Mouse (Mus musculus): ENCODE measurements at regions not wholly inside any gene's neighbourhood (a gene's known extent, or its start where the extent isn't known, plus 50 kb on each side); places are given as distances from the start of the nearest gene placed in this dataset.

GRCm38 (mm10) chr14:101304487-101305032, 104.4 kb upstream of the Prr30 start:
- Histone ChIP-seq H3K79me3 (ENCODE audit: low read depth) (no peaks in the 10 kb centered on the region), H3K36me3 (ENCODE audit: control insufficient read depth, insufficient read depth) (no peaks in the 10 kb centered on the region), H3K27me3 (ENCODE audit: control insufficient read depth, insufficient read depth, insufficient read length) (no peaks in the 10 kb centered on the region), H3K79me2 (ENCODE audit: control insufficient read depth, insufficient read depth) (no peaks in the 10 kb centered on the region), H3K4me3 (ENCODE audit: insufficient read depth, poor library complexity, severe bottlenecking) (no peak overlapping the region), H3ac (ENCODE audit: control insufficient read depth, insufficient read length, low read depth) (no peak overlapping the region)
- TF ChIP-seq MYOG (IDR thresholded peaks at IDR 0.05; ENCODE audit: control insufficient read depth, extremely low read depth, insufficient read length) (no peak), CTCF (IDR thresholded peaks at IDR 0.05; ENCODE audit: control insufficient read depth, insufficient read depth, insufficient read length) (no peak), FOSL1 (IDR thresholded peaks at IDR 0.05; ENCODE audit: insufficient read depth, low read length, poor library complexity, severe bottlenecking) (no peak), USF1 (IDR thresholded peaks at IDR 0.05; ENCODE audit: low read depth) (no peak), MAX (IDR thresholded peaks at IDR 0.05) (no peak), MYOD1 (IDR thresholded peaks at IDR 0.05; ENCODE audit: control insufficient read depth, insufficient read length, low read depth) (no peak), CEBPB (IDR thresholded peaks at IDR 0.05; ENCODE audit: low read depth) (no peak)

- TF ChIP-seq CEBPB (IDR thresholded peaks at IDR 0.05; ENCODE audit: low read depth) (no peak), CTCF (IDR thresholded peaks at IDR 0.05; ENCODE audit: control insufficient read depth, insufficient read depth, insufficient read length) (no peak), FOSL1 (IDR thresholded peaks at IDR 0.05; ENCODE audit: insufficient read depth, low read length, poor library complexity, severe bottlenecking) (no peak)
- no peaks in the 10 kb centered on the region for H3K79me3 ChIP-seq (ENCODE audit: low read depth)
- H3ac ChIP-seq (ENCODE audit: control insufficient read depth, insufficient read length, low read depth): no peak overlapping the region
- no peaks in the 10 kb centered on the region for H3K79me2 ChIP-seq (ENCODE audit: control insufficient read depth, insufficient read depth)
- no peaks in the 10 kb centered on the region for H3K27me3 ChIP-seq (ENCODE audit: control insufficient read depth, insufficient read depth, insufficient read length)
- H3K4me3 ChIP-seq (ENCODE audit: insufficient read depth, poor library complexity, severe bottlenecking): no peak overlapping the region
- H3K36me3 ChIP-seq (ENCODE audit: control insufficient read depth, insufficient read depth): no peaks in the 10 kb centered on the region
Observed at GRCm38 (mm10) chr14:101297841-101298240, 97.7 kb upstream of the Prr30 start.

- no peaks in the 10 kb centered on the region for H3K79me2 ChIP-seq (ENCODE audit: control insufficient read depth, insufficient read depth)
- no peaks in the 10 kb centered on the region for H3K79me3 ChIP-seq (ENCODE audit: low read depth)
- no peaks in the 10 kb centered on the region for H3K36me3 ChIP-seq (ENCODE audit: control insufficient read depth, insufficient read depth)
- TF ChIP-seq CEBPB (IDR thresholded peaks at IDR 0.05; ENCODE audit: low read depth): no peak
- no peak for TF ChIP-seq FOSL1 (IDR thresholded peaks at IDR 0.05; ENCODE audit: insufficient read depth, low read length, poor library complexity, severe bottlenecking)
- TF ChIP-seq MYOD1 (IDR thresholded peaks at IDR 0.05; ENCODE audit: control insufficient read depth, insufficient read length, low read depth): no peak
- TF ChIP-seq MAX (IDR thresholded peaks at IDR 0.05): no peak
- no peak for TF ChIP-seq USF1 (IDR thresholded peaks at IDR 0.05; ENCODE audit: low read depth)
- no peak for TF ChIP-seq MYOG (IDR thresholded peaks at IDR 0.05; ENCODE audit: control insufficient read depth, extremely low read depth, insufficient read length)
- TF ChIP-seq CTCF (IDR thresholded peaks at IDR 0.05; ENCODE audit: control insufficient read depth, insufficient read depth, insufficient read length): no peak
- no peaks in the 10 kb centered on the region for H3K27me3 ChIP-seq (ENCODE audit: control insufficient read depth, insufficient read depth, insufficient read length)
- H3K4me3 ChIP-seq (ENCODE audit: insufficient read depth, poor library complexity, severe bottlenecking): no peak overlapping the region
- no peak overlapping the region for H3ac ChIP-seq (ENCODE audit: control insufficient read depth, insufficient read length, low read depth)
Observed at GRCm38 (mm10) chr14:101294693-101295092, 94.6 kb upstream of the Prr30 start.

DNA sequence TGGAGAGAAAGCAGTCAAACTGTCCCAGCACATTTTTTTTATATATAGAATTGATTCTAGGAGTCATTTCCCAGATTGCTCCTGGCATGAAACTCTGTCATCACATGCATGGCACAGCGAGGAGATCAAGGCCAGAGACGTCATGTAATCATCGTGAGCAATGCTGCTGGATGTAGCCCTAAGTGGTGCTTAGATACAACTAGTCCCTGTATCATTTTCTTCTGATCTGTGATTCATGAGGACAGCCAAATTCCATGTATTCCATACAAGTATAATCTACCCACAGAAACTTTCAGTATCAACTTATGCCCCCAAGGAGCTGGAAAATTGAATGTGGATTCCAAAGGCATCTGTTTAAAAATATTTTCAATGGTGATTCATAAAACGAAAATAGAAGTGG, 87.6 kb upstream of the Prr30 start:
- no peak overlapping the region for H3ac ChIP-seq (ENCODE audit: control insufficient read depth, insufficient read length, low read depth)
- no peaks in the 10 kb centered on the region for H3K27me3 ChIP-seq (ENCODE audit: control insufficient read depth, insufficient read depth, insufficient read length)
- no peaks in the 10 kb centered on the region for H3K36me3 ChIP-seq (ENCODE audit: control insufficient read depth, insufficient read depth)
- no peaks in the 10 kb centered on the region for H3K79me3 ChIP-seq (ENCODE audit: low read depth)
- TF ChIP-seq MYOD1 (IDR thresholded peaks at IDR 0.05; ENCODE audit: control insufficient read depth, insufficient read length, low read depth) (no peak), MAX (IDR thresholded peaks at IDR 0.05) (no peak), CEBPB (IDR thresholded peaks at IDR 0.05; ENCODE audit: low read depth) (no peak), USF1 (IDR thresholded peaks at IDR 0.05; ENCODE audit: low read depth) (no peak), MYOG (IDR thresholded peaks at IDR 0.05; ENCODE audit: control insufficient read depth, extremely low read depth, insufficient read length) (no peak), CTCF (IDR thresholded peaks at IDR 0.05; ENCODE audit: control insufficient read depth, insufficient read depth, insufficient read length) (no peak), FOSL1 (IDR thresholded peaks at IDR 0.05; ENCODE audit: insufficient read depth, low read length, poor library complexity, severe bottlenecking) (no peak)
- H3K4me3 ChIP-seq (ENCODE audit: insufficient read depth, poor library complexity, severe bottlenecking): no peak overlapping the region
- H3K79me2 ChIP-seq (ENCODE audit: control insufficient read depth, insufficient read depth): no peaks in the 10 kb centered on the region

- no peaks in the 10 kb centered on the region for H3K27me3 ChIP-seq (ENCODE audit: control insufficient read depth, insufficient read depth, insufficient read length)
- no peak for TF ChIP-seq CEBPB (IDR thresholded peaks at IDR 0.05; ENCODE audit: low read depth)
- no peak for TF ChIP-seq MYOD1 (IDR thresholded peaks at IDR 0.05; ENCODE audit: control insufficient read depth, insufficient read length, low read depth)
- no peak for TF ChIP-seq MYOG (IDR thresholded peaks at IDR 0.05; ENCODE audit: control insufficient read depth, extremely low read depth, insufficient read length)
- no peak for TF ChIP-seq FOSL1 (IDR thresholded peaks at IDR 0.05; ENCODE audit: insufficient read depth, low read length, poor library complexity, severe bottlenecking)
- no peaks in the 10 kb centered on the region for H3K36me3 ChIP-seq (ENCODE audit: control insufficient read depth, insufficient read depth)
- no peak overlapping the region for H3K4me3 ChIP-seq (ENCODE audit: insufficient read depth, poor library complexity, severe bottlenecking)
- H3K79me2 ChIP-seq (ENCODE audit: control insufficient read depth, insufficient read depth): no peaks in the 10 kb centered on the region
- H3ac ChIP-seq (ENCODE audit: control insufficient read depth, insufficient read length, low read depth): no peak overlapping the region
- H3K79me3 ChIP-seq (ENCODE audit: low read depth): no peaks in the 10 kb centered on the region
Observed at GRCm38 (mm10) chr14:101269048-101269789, 69.1 kb upstream of the Prr30 start.

DNA sequence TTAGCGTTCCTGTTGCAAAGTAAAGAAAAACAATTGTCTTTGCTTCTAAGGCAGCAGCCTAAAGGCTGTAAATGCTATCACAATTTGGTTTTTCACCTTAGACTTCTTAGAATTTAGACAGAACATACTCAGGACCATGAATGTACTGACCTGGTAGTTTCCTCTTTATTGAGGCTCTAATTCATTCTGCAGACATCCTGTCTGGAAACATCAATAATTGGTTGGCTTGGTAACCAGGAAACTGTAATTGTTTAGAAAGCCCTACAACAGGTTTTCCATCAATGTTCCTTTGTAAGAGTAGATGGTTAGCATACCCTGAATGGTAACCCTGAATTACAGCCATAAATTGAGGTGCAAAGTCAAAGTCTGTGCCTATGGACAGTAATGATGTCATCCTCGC, 67.4 kb upstream of the Prr30 start:
- no peaks in the 10 kb centered on the region for H3K79me3 ChIP-seq (ENCODE audit: low read depth)
- no peak overlapping the region for H3ac ChIP-seq (ENCODE audit: control insufficient read depth, insufficient read length, low read depth)
- no peaks in the 10 kb centered on the region for H3K27me3 ChIP-seq (ENCODE audit: control insufficient read depth, insufficient read depth, insufficient read length)
- no peak overlapping the region for H3K4me3 ChIP-seq (ENCODE audit: insufficient read depth, poor library complexity, severe bottlenecking)
- TF ChIP-seq CTCF (IDR thresholded peaks at IDR 0.05; ENCODE audit: control insufficient read depth, insufficient read depth, insufficient read length) (no peak), CEBPB (IDR thresholded peaks at IDR 0.05; ENCODE audit: low read depth) (no peak), USF1 (IDR thresholded peaks at IDR 0.05; ENCODE audit: low read depth) (no peak), MYOD1 (IDR thresholded peaks at IDR 0.05; ENCODE audit: control insufficient read depth, insufficient read length, low read depth) (no peak), MAX (IDR thresholded peaks at IDR 0.05) (no peak), FOSL1 (IDR thresholded peaks at IDR 0.05; ENCODE audit: insufficient read depth, low read length, poor library complexity, severe bottlenecking) (no peak)
- no peaks in the 10 kb centered on the region for H3K79me2 ChIP-seq (ENCODE audit: control insufficient read depth, insufficient read depth)
- H3K36me3 ChIP-seq (ENCODE audit: control insufficient read depth, insufficient read depth): no peaks in the 10 kb centered on the region

Measured in C2C12 (cell line).